Mouse (Mus musculus) heart, embryonic 14.5 days (tissue): ENCODE measurements at regions not wholly inside any gene's neighbourhood (a gene's known extent, or its start where the extent isn't known, plus 50 kb on each side); places are given as distances from the start of the nearest gene placed in this dataset.

ENCODE experiments used
- ATAC-seq: fragments of 200-750 bp; cut with Nextera tagmentation; 2 replicates; pipeline ENCODE4 v1.8.0; 2017; ENCODE audit warnings: low read depth, moderate TSS enrichment; ENCODE audit not compliant: insufficient number of reproducible peaks, insufficient read depth, low FRiP score
- H3K27ac ChIP-seq, 2 experiments: fragments of 200-500 bp in 1 of 2; fragments of 300-500 bp in 1 of 2; sonication (generic) in 1 of 2; replicated peaks in 1 of 2; 2 replicates each; pipeline ENCODE4 v1.5.1; 2012 to 2014; ENCODE audit warnings: low read depth in 2 of 2, low read length in 2 of 2, control low read depth in 1 of 2, mild to moderate bottlenecking in 1 of 2, mixed read lengths in 1 of 2; ENCODE audit not compliant: control insufficient read depth in 1 of 2, insufficient read depth in 1 of 2
- H3K27me3 ChIP-seq: fragments of 300-500 bp; sonication (generic); 2 replicates; pipeline ENCODE4 v1.6.1; 2014; ENCODE audit warnings: mild to moderate bottlenecking, low read length, control low read depth; ENCODE audit not compliant: control insufficient read depth, insufficient read depth
- H3K36me3 ChIP-seq: fragments of 300-500 bp; sonication (generic); 2 replicates; pipeline ENCODE4 v1.6.1; 2014; ENCODE audit warnings: mild to moderate bottlenecking, control low read depth, low read length, mixed read lengths; ENCODE audit not compliant: control insufficient read depth, insufficient read depth
- H3K4me1 ChIP-seq, 2 experiments: fragments of 200-500 bp in 1 of 2; fragments of 300-500 bp in 1 of 2; sonication (generic) in 1 of 2; 2 replicates each; pipeline ENCODE4 v1.6.1; 2012 to 2014; ENCODE audit warnings: low read length in 2 of 2, control low read depth in 1 of 2, mixed read lengths in 1 of 2; ENCODE audit not compliant: control insufficient read depth in 2 of 2, insufficient read depth in 2 of 2
- H3K4me2 ChIP-seq: fragments of 300-500 bp; sonication (generic); 2 replicates; pipeline ENCODE4 v1.6.1; 2014; ENCODE audit warnings: mild to moderate bottlenecking, low read length
- H3K4me3 ChIP-seq, 2 experiments: fragments of 200-500 bp in 1 of 2; fragments of 300-500 bp in 1 of 2; sonication (generic) in 1 of 2; 2 replicates each; pipeline ENCODE4 v1.5.1; 2012 to 2014; ENCODE audit warnings: low read length in 2 of 2, mild to moderate bottlenecking in 2 of 2, control low read depth in 1 of 2, low read depth in 1 of 2, moderate library complexity in 1 of 2; ENCODE audit not compliant: control insufficient read depth in 1 of 2, insufficient read depth in 1 of 2
- H3K9ac ChIP-seq: fragments of 300-500 bp; sonication (generic); 2 replicates; pipeline ENCODE4 v1.6.1; 2014; ENCODE audit warnings: mild to moderate bottlenecking, low read length
- H3K9me3 ChIP-seq: fragments of 300-500 bp; sonication (generic); 2 replicates; pipeline ENCODE4 v1.6.1; 2016; ENCODE audit warnings: low read length, control low read depth; ENCODE audit not compliant: control insufficient read depth
- WGBS: fragments of 180-500 bp; shearing (Covaris S2); extraction: QIAGEN DNeasy Blood & Tissue Kit; methylation state at CpG from one replicate; pipeline ENCODE4 v1.1.7; 2014; 5-methylcytosine and 5-hydroxymethylcytosine counted together

DNA sequence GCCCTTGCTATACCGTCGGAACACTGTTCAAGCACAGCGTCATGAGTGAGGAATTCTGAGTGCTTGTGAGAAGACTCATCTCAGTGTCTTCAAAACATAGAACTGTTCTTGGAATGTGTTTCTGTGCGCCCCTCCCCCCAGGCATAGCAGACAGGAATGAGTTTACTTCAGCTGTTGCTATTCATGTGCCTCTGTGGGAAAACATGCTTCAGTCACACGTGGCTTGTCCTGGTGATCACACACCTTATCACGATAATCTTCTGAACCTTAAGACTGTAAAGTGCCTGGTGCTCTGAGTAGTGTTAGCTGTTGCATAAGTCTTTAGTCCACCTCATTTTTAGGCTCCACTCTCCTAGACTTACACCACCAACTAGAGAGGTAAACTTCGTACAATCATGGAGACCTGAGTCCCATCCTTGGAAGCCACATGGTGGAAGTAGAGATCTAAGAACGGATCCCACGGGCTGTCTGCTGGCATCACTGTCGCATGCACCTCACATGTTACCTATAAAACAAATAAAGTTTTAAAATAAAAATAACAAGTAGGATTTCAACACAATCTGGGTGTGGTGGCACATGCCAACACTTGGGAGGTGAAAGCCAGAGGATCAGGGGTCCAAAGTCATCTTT is 1143.8 kb downstream of the 4930447A16Rik start:
- H3K9me3 ChIP-seq, result no peaks in the 10 kb centered on the region
- no peak overlapping the region for H3K9ac ChIP-seq
- no peak overlapping the region for H3K27ac ChIP-seq
- H3K36me3 ChIP-seq, result no peaks in the 10 kb centered on the region
- peaks cover 25 to 32% of the 10 kb centered on the region in 2 experiments for H3K4me1 ChIP-seq
- ATAC-seq, result no peak
- no peaks in the 10 kb centered on the region for H3K27me3 ChIP-seq
- 68% methylated on average over 10 of the region's 10 CpGs for WGBS
- no peak overlapping the region for H3K4me3 ChIP-seq
- H3K4me2 ChIP-seq, result no peak overlapping the region

DNA sequence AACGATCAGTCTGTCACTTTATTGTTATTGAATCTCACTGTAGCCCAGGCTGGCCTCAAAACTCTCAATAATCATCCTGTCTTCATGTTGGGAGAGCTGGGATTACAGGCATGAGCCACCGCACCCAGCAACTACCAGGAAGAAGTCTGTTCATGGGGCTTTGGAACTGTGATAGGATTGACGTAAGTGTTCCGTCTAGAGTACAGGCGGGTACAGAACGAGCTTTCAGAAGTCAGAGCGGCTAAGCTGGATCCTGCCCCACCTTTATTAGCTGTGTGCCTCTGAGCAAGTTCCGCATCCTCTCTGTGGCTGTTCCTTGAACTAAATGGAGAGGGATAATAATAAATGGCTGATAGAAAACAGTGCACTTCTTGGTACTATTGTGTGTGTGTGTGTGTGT is 1144.8 kb downstream of the 4930447A16Rik start:
- 84% methylated on average over 8 of the region's 8 CpGs for WGBS
- no peak overlapping the region for H3K27ac ChIP-seq
- no peak for ATAC-seq

DNA sequence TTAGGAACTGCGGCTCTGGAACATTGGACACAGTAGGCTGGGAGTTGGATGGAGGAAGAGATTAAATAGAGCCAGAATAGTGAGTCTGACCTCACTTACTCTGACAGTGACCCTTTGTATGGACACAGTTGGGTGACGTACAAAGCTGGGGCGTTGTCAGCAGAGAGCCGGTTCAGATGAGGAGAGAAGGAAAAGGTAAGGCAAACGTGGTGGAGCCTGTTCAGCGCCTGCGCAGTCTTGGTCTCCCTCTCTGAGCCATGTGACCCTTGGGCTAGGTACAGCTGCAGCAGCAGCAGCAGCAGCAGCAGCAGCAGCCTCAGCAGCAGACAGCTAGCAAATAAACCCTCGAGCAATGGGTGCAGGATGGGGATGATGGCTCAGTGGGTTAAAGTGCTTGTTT is 1145.4 kb downstream of the 4930447A16Rik start:
- 44% methylated on average over 8 of the region's 8 CpGs for WGBS
- no peak overlapping the region for H3K27ac ChIP-seq
- peaks cover 25 to 32% of the 10 kb centered on the region in 2 experiments for H3K4me1 ChIP-seq
- no peaks in the 10 kb centered on the region for H3K27me3 ChIP-seq
- no peaks in the 10 kb centered on the region for H3K9me3 ChIP-seq
- no peak for ATAC-seq
- no peaks in the 10 kb centered on the region for H3K36me3 ChIP-seq
- H3K4me3 ChIP-seq, result no peak overlapping the region
- H3K9ac ChIP-seq, result no peak overlapping the region
- H3K4me2 ChIP-seq, result no peak overlapping the region

More for the DNA sequence above, 1144.8 kb downstream of the 4930447A16Rik start:
- Histone ChIP-seq H3K9ac (no peak overlapping the region), H3K9me3 (no peaks in the 10 kb centered on the region), H3K36me3 (no peaks in the 10 kb centered on the region), H3K4me1 (peaks cover 25 to 32% of the 10 kb centered on the region in 2 experiments), H3K4me3 (no peak overlapping the region), H3K4me2 (no peak overlapping the region), H3K27me3 (no peaks in the 10 kb centered on the region)

DNA sequence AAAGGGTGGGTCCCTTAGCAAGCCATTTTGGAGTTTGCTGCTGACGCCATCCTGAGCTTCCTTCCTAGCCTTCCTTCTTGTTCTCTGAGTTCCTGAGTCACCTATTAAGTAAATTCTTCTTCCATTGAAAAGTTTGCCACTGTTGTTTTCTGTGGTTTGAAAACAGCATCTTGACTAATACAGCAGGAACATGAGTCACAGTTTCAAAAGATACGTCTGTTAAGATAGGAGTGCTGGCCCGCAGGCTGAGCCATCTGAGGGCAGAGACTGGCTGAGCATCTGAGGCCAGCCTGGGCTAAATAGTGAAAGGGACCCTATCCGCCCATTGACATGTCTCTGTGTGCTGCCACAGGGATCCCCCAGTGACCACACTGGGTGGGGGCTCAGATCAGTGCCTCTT is 1147.3 kb downstream of the 4930447A16Rik start:
- peaks cover 15 to 20% of the 10 kb centered on the region in 2 experiments for H3K4me1 ChIP-seq
- no peaks in the 10 kb centered on the region for H3K27me3 ChIP-seq
- no peaks in the 10 kb centered on the region for H3K9me3 ChIP-seq
- H3K36me3 ChIP-seq, result no peaks in the 10 kb centered on the region
- H3K27ac ChIP-seq, result no peak overlapping the region
- no peak overlapping the region for H3K4me2 ChIP-seq
- 74% methylated on average over 4 of the region's 4 CpGs for WGBS
- no peak overlapping the region for H3K4me3 ChIP-seq
- H3K9ac ChIP-seq, result no peak overlapping the region
- ATAC-seq, result no peak

- H3K4me3 ChIP-seq, result no peak overlapping the region
- no peaks in the 10 kb centered on the region for H3K36me3 ChIP-seq
- WGBS, result 87% methylated on average over 8 of the region's 8 CpGs
- H3K9me3 ChIP-seq, result no peaks in the 10 kb centered on the region
- H3K27me3 ChIP-seq, result no peaks in the 10 kb centered on the region
- no peak overlapping the region for H3K4me2 ChIP-seq
- no peak overlapping the region for H3K27ac ChIP-seq
- peaks cover 3 to 5% of the 10 kb centered on the region in 2 experiments; a peak in 2 of 4 replicates for H3K4me1 ChIP-seq
- ATAC-seq, result no peak
- H3K9ac ChIP-seq, result no peak overlapping the region
Observed at GRCm38 (mm10) chr15:38574447-38574846, 1149.1 kb downstream of the 4930447A16Rik start.

DNA sequence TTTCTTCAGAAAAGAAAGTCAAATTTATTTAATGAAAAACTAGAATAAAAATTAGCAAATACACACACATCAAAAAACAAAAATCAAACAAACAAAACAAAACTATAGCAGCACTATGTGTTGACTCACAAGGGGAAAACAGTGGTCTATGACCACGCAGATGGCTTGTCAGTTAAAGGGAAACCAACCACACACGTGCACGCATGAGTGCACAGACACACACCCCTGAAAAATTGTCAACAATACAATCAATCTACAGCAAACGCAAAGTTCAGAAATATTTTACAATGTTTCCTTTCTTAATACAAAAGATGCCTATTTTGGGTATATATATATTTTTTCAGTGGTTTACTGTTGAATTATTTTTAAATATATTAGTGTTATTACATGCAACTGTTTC is 1149.9 kb downstream of the 4930447A16Rik start:
- Histone ChIP-seq H3K4me2 (no peak overlapping the region), H3K9ac (no peak overlapping the region), H3K27me3 (no peaks in the 10 kb centered on the region), H3K9me3 (no peaks in the 10 kb centered on the region), H3K36me3 (no peaks in the 10 kb centered on the region), H3K27ac (no peak overlapping the region), H3K4me3 (no peak overlapping the region), H3K4me1 (peaks cover 3 to 5% of the 10 kb centered on the region in 2 experiments; a peak in 2 of 4 replicates)
- WGBS, result 91% methylated on average over 4 of the region's 4 CpGs
- no peak for ATAC-seq

- no peak for ATAC-seq
- no peak overlapping the region for H3K4me2 ChIP-seq
- no peaks in the 10 kb centered on the region for H3K36me3 ChIP-seq
- no peaks in the 10 kb centered on the region for H3K27me3 ChIP-seq
- H3K9me3 ChIP-seq, result no peaks in the 10 kb centered on the region
- H3K9ac ChIP-seq, result no peak overlapping the region
- no peaks in the 10 kb centered on the region for H3K4me1 ChIP-seq
- H3K27ac ChIP-seq, result no peak overlapping the region
- WGBS, result 96% methylated on average over 4 of the region's 4 CpGs
- no peak overlapping the region for H3K4me3 ChIP-seq
Observed at GRCm38 (mm10) chr15:38577691-38578090, 1152.3 kb downstream of the 4930447A16Rik start.

DNA sequence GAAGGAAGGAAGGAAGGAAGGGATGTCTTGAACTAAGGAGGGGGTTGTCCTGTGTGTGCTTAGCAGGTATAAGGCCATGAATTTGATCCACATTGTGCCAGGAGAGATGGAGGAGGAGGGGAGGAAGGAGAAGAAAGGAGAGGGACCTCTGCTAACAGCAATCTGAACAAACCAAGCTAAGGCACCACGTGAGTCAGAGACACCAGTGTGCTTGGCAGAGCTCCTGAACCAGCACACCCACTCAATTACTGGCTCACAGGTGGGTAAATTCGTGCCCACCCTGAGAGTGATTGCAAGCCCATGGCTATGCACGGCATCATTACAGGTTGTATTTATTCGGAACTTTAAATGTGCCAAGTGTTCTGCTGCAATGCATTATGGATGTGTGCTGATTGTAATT is 1154.1 kb downstream of the 4930447A16Rik start:
- Histone ChIP-seq H3K9ac (no peak overlapping the region), H3K27ac (no peak overlapping the region), H3K4me2 (no peak overlapping the region), H3K36me3 (no peaks in the 10 kb centered on the region), H3K4me3 (no peak overlapping the region), H3K4me1 (no peaks in the 10 kb centered on the region), H3K9me3 (no peaks in the 10 kb centered on the region), H3K27me3 (no peaks in the 10 kb centered on the region)
- ATAC-seq, result no peak
- 81% methylated on average over 4 of the region's 4 CpGs for WGBS
